Mouse (Mus musculus) embryonic facial prominence, embryonic 15.5 days (tissue): ENCODE data around the gene Rpl3l. TPM values are rescaled to one million over a fixed set of nuclear protein-coding genes. Genes with fewer than 3 reads are reported as not detected.
A peak's percentile ranks its signal among the peaks of the same experiment; 100 is the strongest.

Experiments
- ATAC-seq: fragments of 200-750 bp; cut with Nextera tagmentation; 2 replicates; pipeline ENCODE4 v1.8.0; 2017; ENCODE audit warnings: low read depth, moderate TSS enrichment; ENCODE audit not compliant: insufficient number of reproducible peaks, low FRiP score, low TSS enrichment
- H3K27ac ChIP-seq: fragments of 300-500 bp; sonication (generic); replicated peaks from 2 replicates; pipeline ENCODE4 v1.5.1; 2015; ENCODE audit warnings: mild to moderate bottlenecking, inconsistent platforms
- H3K27me3 ChIP-seq: fragments of 300-500 bp; sonication (generic); 2 replicates; pipeline ENCODE4 v1.6.1; 2015; ENCODE audit warnings: inconsistent platforms
- H3K36me3 ChIP-seq: fragments of 300-500 bp; sonication (generic); 2 replicates; pipeline ENCODE4 v1.6.1; 2015; ENCODE audit warnings: mild to moderate bottlenecking, inconsistent platforms
- H3K4me1 ChIP-seq: fragments of 300-500 bp; sonication (generic); 2 replicates; pipeline ENCODE4 v1.6.1; 2015; ENCODE audit warnings: inconsistent platforms
- H3K4me2 ChIP-seq: fragments of 300-500 bp; sonication (generic); replicated peaks from 2 replicates; pipeline ENCODE4 v1.6.1; 2015; ENCODE audit warnings: mild to moderate bottlenecking, inconsistent platforms
- H3K4me3 ChIP-seq: fragments of 300-500 bp; sonication (generic); replicated peaks from 2 replicates; pipeline ENCODE4 v1.5.1; 2015; ENCODE audit warnings: mild to moderate bottlenecking, inconsistent platforms
- H3K9ac ChIP-seq: fragments of 300-500 bp; sonication (generic); 2 replicates; pipeline ENCODE4 v1.6.1; 2015; ENCODE audit warnings: inconsistent platforms
- H3K9me3 ChIP-seq: fragments of 300-500 bp; sonication (generic); replicated peaks from 2 replicates; pipeline ENCODE4 v1.6.1; 2016; ENCODE audit warnings: inconsistent platforms
- WGBS: fragments of 180-500 bp; shearing (Covaris S2); methylation state at CpG from one replicate; pipeline ENCODE4 v1.1.7; 2015; 5-methylcytosine and 5-hydroxymethylcytosine counted together
- polyA plus RNA-seq: library from polyadenylated mRNA; unstranded; fragments of >200 nt; fragmentation: Nextera tagmentation; extraction: Ambion mirVana; gene quantifications from 2 replicates; pipeline ENCODE4 v1.2.1, GENCODE M21; 2015

The Rpl3l gene
- polyA plus RNA-seq, 1 experiment from 2014 or later = not detected

GRCm38 (mm10) chr17:24730787-24731186 is 3.2 kb downstream of the Rpl3l start:
- no peak overlapping the region for H3K27ac ChIP-seq
- H3K36me3 ChIP-seq = no peaks in the 10 kb centered on the region
- H3K27me3 ChIP-seq = 0 out of 2 replicates have a peak, but pooled peaks cover 4% of the 10 kb centered on the region
- ATAC-seq = no peak
- H3K4me3 ChIP-seq = no peak overlapping the region
- no peak overlapping the region for H3K9ac ChIP-seq
- 84% methylated on average over 14 of the region's 14 CpGs for WGBS
- H3K4me2 ChIP-seq = no peak overlapping the region
- no peaks in the 10 kb centered on the region for H3K9me3 ChIP-seq
- H3K4me1 ChIP-seq = peaks cover 1% of the 10 kb centered on the region; the same call in 1 of the 2 replicates

GRCm38 (mm10) chr17:24732233-24732935 is 4.8 kb downstream of the Rpl3l start:
- ATAC-seq = no peak
- Histone ChIP-seq H3K27ac (no peak overlapping the region), H3K9ac (no peak overlapping the region), H3K36me3 (no peaks in the 10 kb centered on the region), H3K9me3 (no peaks in the 10 kb centered on the region), H3K27me3 (0 out of 2 replicates have a peak, but pooled peaks cover 4% of the 10 kb centered on the region), H3K4me3 (no peak overlapping the region), H3K4me2 (no peak overlapping the region), H3K4me1 (peaks cover 10% of the 10 kb centered on the region)
- 81% methylated on average over 12 of the region's 12 CpGs for WGBS

- no peak for ATAC-seq
- H3K9ac ChIP-seq = no peak overlapping the region
- H3K4me1 ChIP-seq = peaks cover 15% of the 10 kb centered on the region
- 0 out of 2 replicates have a peak, but pooled peaks cover 4% of the 10 kb centered on the region for H3K27me3 ChIP-seq
- H3K36me3 ChIP-seq = no peaks in the 10 kb centered on the region
- H3K9me3 ChIP-seq = no peaks in the 10 kb centered on the region
- H3K4me2 ChIP-seq = no peak overlapping the region
- 87% methylated on average over 21 of the region's 21 CpGs for WGBS
- no peak overlapping the region for H3K27ac ChIP-seq
- no peak overlapping the region for H3K4me3 ChIP-seq
Observed at GRCm38 (mm10) chr17:24733434-24734050, 5.9 kb downstream of the Rpl3l start.

- Histone ChIP-seq H3K4me2 (no peak overlapping the region), H3K9me3 (no peaks in the 10 kb centered on the region), H3K27me3 (0 out of 2 replicates have a peak, but pooled peaks cover 4% of the 10 kb centered on the region), H3K27ac (no peak overlapping the region), H3K9ac (no peak overlapping the region), H3K4me1 (peaks cover 15% of the 10 kb centered on the region), H3K4me3 (no peak overlapping the region), H3K36me3 (0 out of 2 replicates have a peak, but pooled peaks cover under 1% of the 10 kb centered on the region)
- ATAC-seq = no peak
- WGBS = 83% methylated on average over 1 of the region's 1 CpGs
Observed at GRCm38 (mm10) chr17:24734513-24734912, 6.9 kb downstream of the Rpl3l start.

GRCm38 (mm10) chr17:24735446-24735845 is 7.8 kb downstream of the Rpl3l start:
- no peak for ATAC-seq
- H3K4me1 ChIP-seq = peaks cover 15% of the 10 kb centered on the region
- H3K9ac ChIP-seq = no peak overlapping the region
- peak overlapping the region; percentile 88; the same call in 1 of the 2 replicates for H3K4me2 ChIP-seq
- no peak overlapping the region for H3K27ac ChIP-seq
- no peak overlapping the region for H3K4me3 ChIP-seq
- H3K9me3 ChIP-seq = no peaks in the 10 kb centered on the region
- H3K36me3 ChIP-seq = peaks cover 9% of the 10 kb centered on the region; the same call in 1 of the 2 replicates
- 0 out of 2 replicates have a peak, but pooled peaks cover 4% of the 10 kb centered on the region for H3K27me3 ChIP-seq
- WGBS = 86% methylated on average over 7 of the region's 7 CpGs

GRCm38 (mm10) chr17:24736330-24737051 is 8.9 kb downstream of the Rpl3l start, which contains the start of gene Msrb1:
Msrb1 (plus strand) TSS chr17:24736642.
- no peaks in the 10 kb centered on the region for H3K9me3 ChIP-seq
- H3K27me3 ChIP-seq = 0 out of 2 replicates have a peak, but pooled peaks cover 4% of the 10 kb centered on the region
- peaks cover 16% of the 10 kb centered on the region; the same call in 1 of the 2 replicates for H3K36me3 ChIP-seq
- H3K9ac ChIP-seq = peak within 1 kb of the TSS; percentile 55
- under 1% methylated on average over 29 of the region's 29 CpGs for WGBS
- peak within 1 kb of the TSS; percentile 70 for H3K27ac ChIP-seq
- ATAC-seq = peak; percentile 96
- H3K4me2 ChIP-seq = peak within 1 kb of the TSS; percentile 88
- peak within 1 kb of the TSS; percentile 65 for H3K4me3 ChIP-seq
- H3K4me1 ChIP-seq = peaks cover 15% of the 10 kb centered on the region

- no peak for ATAC-seq
- Histone ChIP-seq H3K36me3 (peaks cover 17% of the 10 kb centered on the region; the same call in 1 of the 2 replicates), H3K4me3 (peak overlapping the region; percentile 65), H3K9ac (peak overlapping the region; percentile 55; the same call in 1 of the 2 replicates), H3K27me3 (no peaks in the 10 kb centered on the region), H3K4me2 (peak overlapping the region; percentile 88), H3K27ac (peak overlapping the region; percentile 70; the same call in 1 of the 2 replicates), H3K9me3 (no peaks in the 10 kb centered on the region), H3K4me1 (peaks cover 15% of the 10 kb centered on the region)
- whole genome bisulfite sequencing = 23% methylated on average over 8 of the region's 8 CpGs
Observed at GRCm38 (mm10) chr17:24737135-24737810, 9.7 kb downstream of the Rpl3l start.

GRCm38 (mm10) chr17:24738238-24738637 is 10.6 kb downstream of the Rpl3l start:
- 88% methylated on average over 4 of the region's 4 CpGs for WGBS
- no peaks in the 10 kb centered on the region for H3K27me3 ChIP-seq

GRCm38 (mm10) chr17:24739926-24740325 is 12.3 kb downstream of the Rpl3l start:
- no peak for ATAC-seq
- Histone ChIP-seq H3K4me1 (peaks cover 15% of the 10 kb centered on the region), H3K36me3 (peaks cover 23% of the 10 kb centered on the region; the same call in 1 of the 2 replicates), H3K27ac (no peak overlapping the region), H3K4me2 (no peak overlapping the region), H3K9ac (no peak overlapping the region), H3K9me3 (no peaks in the 10 kb centered on the region), H3K27me3 (no peaks in the 10 kb centered on the region), H3K4me3 (no peak overlapping the region)
- 82% methylated on average over 8 of the region's 8 CpGs for WGBS

More at GRCm38 (mm10) chr17:24738238-24738637, 10.6 kb downstream of the Rpl3l start:
- ATAC-seq = no peak
- H3K4me2 ChIP-seq = no peak overlapping the region
- H3K9me3 ChIP-seq = no peaks in the 10 kb centered on the region
- no peak overlapping the region for H3K27ac ChIP-seq
- peaks cover 23% of the 10 kb centered on the region; the same call in 1 of the 2 replicates for H3K36me3 ChIP-seq
- H3K4me1 ChIP-seq = peaks cover 15% of the 10 kb centered on the region
- H3K4me3 ChIP-seq = no peak overlapping the region
- H3K9ac ChIP-seq = no peak overlapping the region

- peaks cover 23% of the 10 kb centered on the region; the same call in 1 of the 2 replicates for H3K36me3 ChIP-seq
- no peaks in the 10 kb centered on the region for H3K9me3 ChIP-seq
- no peak overlapping the region for H3K4me2 ChIP-seq
- H3K27ac ChIP-seq = no peak overlapping the region
- no peak for ATAC-seq
- H3K4me1 ChIP-seq = peaks cover 21% of the 10 kb centered on the region
- H3K27me3 ChIP-seq = no peaks in the 10 kb centered on the region
- no peak overlapping the region for H3K4me3 ChIP-seq
- H3K9ac ChIP-seq = no peak overlapping the region
- WGBS = 77% methylated on average over 8 of the region's 8 CpGs
Observed at GRCm38 (mm10) chr17:24742307-24742706, 14.7 kb downstream of the Rpl3l start.
